Mouse (Mus musculus) lung, postnatal 0 days (tissue): ENCODE results near the gene Eif5a. TPM values are rescaled to one million over a fixed set of nuclear protein-coding genes. Genes with fewer than 3 reads are reported as not detected.

Source experiments
- ATAC-seq: fragments of 200-750 bp; cut with Nextera tagmentation; 2 replicates; pipeline ENCODE4 v1.8.0; 2017; ENCODE audit warnings: moderate library complexity
- DNase-seq: peaks from one replicate; pipeline ENCODE4 v3.0.0-alpha.2; 2016; ENCODE audit warnings: low spot score
- H3K27ac ChIP-seq: fragments of 300-500 bp; sonication (generic); 2 replicates; pipeline ENCODE4 v1.5.1; 2014; ENCODE audit warnings: antibody characterized with exemption, mild to moderate bottlenecking, low read length, mixed read lengths
- H3K27me3 ChIP-seq: fragments of 300-500 bp; sonication (generic); replicated peaks from 2 replicates; pipeline ENCODE4 v1.6.1; 2014; ENCODE audit warnings: low read length, mixed read lengths; ENCODE audit not compliant: insufficient read depth
- H3K36me3 ChIP-seq: fragments of 300-500 bp; sonication (generic); 2 replicates; pipeline ENCODE4 v1.6.1; 2014; ENCODE audit warnings: low read length, mixed read lengths; ENCODE audit not compliant: insufficient read depth
- H3K4me1 ChIP-seq: fragments of 300-500 bp; sonication (generic); 2 replicates; pipeline ENCODE4 v1.6.1; 2014; ENCODE audit warnings: antibody characterized with exemption, low read depth, low read length, mixed read lengths; ENCODE audit not compliant: insufficient read depth
- H3K4me2 ChIP-seq: fragments of 300-500 bp; sonication (generic); replicated peaks from 2 replicates; pipeline ENCODE4 v1.6.1; 2014; ENCODE audit warnings: low read depth, mild to moderate bottlenecking, low read length, moderate library complexity, mixed read lengths
- H3K4me3 ChIP-seq: fragments of 300-500 bp; sonication (generic); 2 replicates; pipeline ENCODE4 v1.5.1; 2014; ENCODE audit warnings: low read depth, low read length
- H3K9ac ChIP-seq: fragments of 300-500 bp; sonication (generic); replicated peaks from 2 replicates; pipeline ENCODE4 v1.6.1; 2014; ENCODE audit warnings: low read depth, mild to moderate bottlenecking
- H3K9me3 ChIP-seq: fragments of 300-500 bp; sonication (generic); 2 replicates; pipeline ENCODE4 v1.6.1; 2016; ENCODE audit warnings: low read length, mixed read lengths
- CTCF ChIP-seq: IDR thresholded peaks from 2 replicates; pipeline ENCODE4 v1.5.1; 2016; ENCODE audit warnings: antibody characterized with exemption, mild to moderate bottlenecking
- EP300 ChIP-seq: IDR thresholded peaks from 2 replicates; pipeline ENCODE4 v1.6.1; 2016; ENCODE audit warnings: antibody characterized with exemption, mild to moderate bottlenecking, control low read depth
- WGBS: fragments of 180-500 bp; shearing (Covaris S2); extraction: QIAGEN DNeasy Blood & Tissue Kit; methylation state at CpG from one replicate; pipeline ENCODE4 v1.1.7; 2014; 5-methylcytosine and 5-hydroxymethylcytosine counted together
- polyA plus RNA-seq: library from polyadenylated mRNA; unstranded; fragments of >200 nt; fragmentation: Nextera tagmentation; extraction: Ambion mirVana; gene quantifications from 2 replicates; pipeline ENCODE4 v1.2.1, GENCODE M21; 2015

Gene Eif5a
- polyA plus RNA-seq, 1 experiment from 2014 or later: 815 TPM

DNA sequence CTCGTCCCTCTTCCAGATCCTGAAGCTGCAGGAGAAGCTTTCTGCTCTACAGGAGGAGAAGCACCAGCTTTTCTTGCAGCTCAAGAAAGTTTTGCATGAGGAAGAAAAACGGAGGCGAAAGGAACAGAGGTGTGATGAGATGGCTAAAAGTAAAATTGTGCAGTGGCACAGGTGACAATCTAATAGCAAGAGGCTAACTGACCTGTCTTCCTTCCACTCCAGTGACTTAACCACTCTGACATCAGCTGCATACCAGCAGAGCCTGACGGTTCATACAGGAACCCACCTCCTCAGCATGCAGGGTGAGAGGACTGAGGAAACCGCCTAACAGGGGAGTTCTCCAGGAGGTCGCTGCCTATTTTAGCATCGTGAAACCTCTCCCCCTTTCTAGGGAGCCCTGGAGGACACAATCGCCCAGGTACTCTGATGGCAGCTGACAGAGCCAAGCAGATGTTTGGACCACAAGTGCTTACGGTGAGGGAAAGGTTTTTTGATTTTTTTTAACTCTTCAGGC lies 6.8 kb downstream of the Eif5a start:
- H3K9ac ChIP-seq: no peak overlapping the region
- no peaks in the 10 kb centered on the region for H3K9me3 ChIP-seq
- H3K4me1 ChIP-seq: peaks cover 16% of the 10 kb centered on the region; the same call in 1 of the 2 replicates
- TF ChIP-seq EP300 (no peak), CTCF (no peak)
- WGBS: 25% methylated on average over 9 of the region's 9 CpGs
- peak overlapping the region; percentile 98 for H3K4me2 ChIP-seq
- DNase-seq (no peak), ATAC-seq (no peak)
- peak overlapping the region; percentile 86; the same call in 1 of the 2 replicates for H3K27ac ChIP-seq
- H3K36me3 ChIP-seq: peaks cover 49% of the 10 kb centered on the region
- peak overlapping the region; percentile 70; the same call in 1 of the 2 replicates for H3K4me3 ChIP-seq
- no peaks in the 10 kb centered on the region for H3K27me3 ChIP-seq

DNA sequence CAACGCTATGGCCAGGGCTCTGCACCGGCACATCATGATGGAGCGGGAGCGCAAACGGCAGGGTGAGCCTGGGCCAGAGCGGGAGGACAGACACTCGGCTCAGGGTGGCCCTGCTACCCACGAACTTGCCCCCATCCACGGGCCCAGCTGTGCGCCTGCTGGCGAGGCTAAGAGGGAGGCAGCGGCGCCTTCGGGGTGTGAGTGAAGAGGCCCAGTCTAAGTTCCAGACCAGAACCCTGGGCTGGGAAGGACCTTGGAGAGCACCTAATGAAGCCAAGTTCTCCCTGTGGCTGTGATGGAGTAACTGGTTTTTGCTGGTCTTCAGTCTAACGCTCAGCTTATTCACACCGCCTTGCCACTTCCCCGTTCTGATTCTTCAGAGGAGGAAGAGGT lies 7.4 kb downstream of the Eif5a start:
- TF ChIP-seq CTCF (no peak), EP300 (no peak)
- H3K4me3 ChIP-seq: peak overlapping the region; percentile 70
- no peaks in the 10 kb centered on the region for H3K27me3 ChIP-seq
- DNase-seq (peak; percentile 41), ATAC-seq (no peak)
- H3K9ac ChIP-seq: peak overlapping the region; percentile 90
- peaks cover 52% of the 10 kb centered on the region for H3K36me3 ChIP-seq
- peaks cover 15% of the 10 kb centered on the region; the same call in 1 of the 2 replicates for H3K4me1 ChIP-seq
- peak overlapping the region; percentile 98 for H3K4me2 ChIP-seq
- 5% methylated on average over 17 of the region's 17 CpGs for WGBS
- H3K9me3 ChIP-seq: no peaks in the 10 kb centered on the region
- H3K27ac ChIP-seq: peak overlapping the region; percentile 86

DNA sequence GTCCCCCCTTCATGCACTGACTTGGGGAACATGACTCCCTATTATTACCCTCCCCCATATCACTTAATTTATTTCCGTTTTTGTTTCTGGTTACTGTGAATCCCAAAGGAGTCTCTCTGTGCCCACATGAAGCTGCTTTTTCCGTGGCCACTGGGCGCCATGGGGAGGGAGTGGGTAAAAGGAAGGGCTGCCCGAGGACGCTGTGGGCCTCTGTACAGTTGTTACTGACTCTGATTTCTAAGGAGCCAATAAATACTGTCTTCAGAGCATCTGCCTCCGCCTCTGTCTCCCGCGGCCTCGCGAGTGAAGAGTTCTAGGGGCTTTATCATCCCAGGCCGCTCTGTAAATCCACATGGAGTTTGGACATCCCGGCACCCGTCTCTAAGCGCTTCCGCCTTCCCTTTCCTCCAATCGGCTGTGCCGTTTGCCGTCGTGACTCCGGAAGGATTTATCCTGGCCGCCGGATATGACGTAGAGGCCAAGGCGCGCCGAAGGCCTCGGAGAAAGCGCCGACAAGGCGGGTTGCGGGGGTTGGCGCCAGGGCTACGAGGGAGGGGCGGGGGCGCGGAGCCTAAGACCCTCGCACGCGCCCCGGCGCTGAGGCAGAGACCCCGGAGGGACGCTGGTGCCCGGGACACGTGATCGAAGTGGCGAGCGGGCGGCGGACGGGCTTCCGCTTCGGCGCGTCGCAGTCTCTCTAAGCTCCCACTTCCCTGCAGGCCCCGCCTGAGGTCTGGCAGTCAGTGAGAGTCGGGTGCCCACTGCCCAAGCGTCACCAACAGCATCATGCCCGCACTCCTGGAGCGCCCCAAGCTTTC lies 8.0 kb downstream of the Eif5a start, which contains the start of gene Gps2:
Gps2 (plus strand) TSS at position 335 of the 818 bp plus-strand sequence.
- ATAC-seq: peak; percentile 87
- TF ChIP-seq EP300 (peak; percentile 78), CTCF (no peak)

DNA sequence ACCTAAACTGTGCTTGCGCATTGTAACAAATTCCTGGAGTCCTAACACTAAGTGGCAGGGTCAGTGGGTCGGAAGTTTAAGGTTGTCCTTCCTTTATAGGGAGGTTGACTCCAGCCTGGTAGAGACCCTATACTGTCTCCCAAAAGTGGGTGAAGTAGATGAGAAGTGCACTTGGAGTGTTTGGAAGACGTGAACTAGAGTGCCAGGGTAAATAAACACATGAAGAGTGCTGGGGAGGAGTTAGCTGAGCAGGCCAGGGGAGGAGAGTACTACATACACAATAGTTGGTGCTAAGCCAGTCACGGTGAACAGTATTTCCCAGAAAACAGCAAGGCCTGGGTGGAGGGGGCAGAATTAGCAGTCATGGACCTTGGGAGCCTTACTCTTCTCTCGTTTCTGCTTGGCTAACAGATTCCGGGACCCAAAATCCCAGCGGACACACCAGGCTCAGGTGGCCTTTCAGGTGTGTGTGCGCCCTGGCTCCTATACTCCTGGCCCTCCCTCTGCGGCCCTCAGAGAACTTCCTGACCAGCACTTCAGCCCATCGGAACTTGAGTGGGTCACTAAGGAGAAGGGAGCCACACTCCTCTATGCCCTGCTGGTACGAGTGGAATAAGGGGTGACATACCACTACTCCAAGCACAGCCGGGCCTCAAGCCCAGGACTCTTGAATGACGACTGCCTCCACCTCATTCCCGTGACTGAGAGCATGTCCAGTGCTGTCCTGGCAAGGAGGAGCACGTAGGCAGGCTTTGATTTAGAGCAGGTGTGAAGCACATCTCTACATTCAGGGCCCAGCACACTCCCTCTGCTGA lies 8.8 kb downstream of the Eif5a start:
- Histone ChIP-seq H3K4me1 (peaks cover 9% of the 10 kb centered on the region; the same call in 1 of the 2 replicates), H3K27me3 (no peaks in the 10 kb centered on the region), H3K9ac (no peak overlapping the region), H3K36me3 (peaks cover 55% of the 10 kb centered on the region), H3K4me3 (no peak overlapping the region; the same call in 1 of the 2 replicates), H3K9me3 (no peaks in the 10 kb centered on the region), H3K27ac (peak overlapping the region; percentile 86), H3K4me2 (peak overlapping the region; percentile 98)
- no peak for TF ChIP-seq CTCF
- 0 out of 2 replicates have a peak, but pooled peaks have one; percentile 62 for TF ChIP-seq EP300
- ATAC-seq: peak; percentile 83
- WGBS: 52% methylated on average over 15 of the region's 15 CpGs
- peak; percentile 87 for DNase-seq

More for the DNA sequence above, 8.0 kb downstream of the Eif5a start, which contains the start of gene Gps2:
- H3K4me3 ChIP-seq: peak within 1 kb of the TSS; percentile 70
- no peaks in the 10 kb centered on the region for H3K9me3 ChIP-seq
- H3K4me1 ChIP-seq: peaks cover 10% of the 10 kb centered on the region; the same call in 1 of the 2 replicates
- peaks cover 55% of the 10 kb centered on the region for H3K36me3 ChIP-seq
- 1% methylated on average over 60 of the region's 61 CpGs for WGBS
- no peaks in the 10 kb centered on the region for H3K27me3 ChIP-seq
- peak; percentile 98 for DNase-seq
- peak within 1 kb of the TSS; percentile 90 for H3K9ac ChIP-seq
- peak within 1 kb of the TSS; percentile 98 for H3K4me2 ChIP-seq
- H3K27ac ChIP-seq: peak within 1 kb of the TSS; percentile 86

DNA sequence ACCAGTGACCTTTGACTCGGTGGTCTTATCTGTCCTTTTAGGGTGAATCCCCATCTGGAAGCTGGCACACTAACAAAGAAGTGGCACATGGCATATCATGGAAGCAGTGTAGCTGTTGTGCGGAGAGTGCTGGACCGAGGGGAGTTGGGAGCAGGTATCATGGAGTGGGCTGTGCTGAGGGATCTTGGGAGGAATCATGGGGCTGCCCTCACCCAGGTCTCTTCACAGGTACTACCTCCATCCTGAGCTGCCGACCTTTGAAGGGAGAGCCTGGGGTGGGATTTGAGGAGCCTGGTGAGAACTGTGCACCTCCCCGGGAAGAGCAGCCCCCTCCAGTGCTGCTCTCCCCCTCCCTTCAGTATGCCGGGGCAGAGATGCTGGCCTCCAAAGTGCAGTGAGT lies 10.1 kb downstream of the Eif5a start:
- no peak for ATAC-seq
- H3K4me2 ChIP-seq: no peak overlapping the region
- no peaks in the 10 kb centered on the region for H3K9me3 ChIP-seq
- peaks cover 55% of the 10 kb centered on the region for H3K36me3 ChIP-seq
- no peak overlapping the region for H3K9ac ChIP-seq
- DNase-seq: no peak
- TF ChIP-seq EP300 (no peak), CTCF (no peak)
- no peaks in the 10 kb centered on the region for H3K27me3 ChIP-seq
- peaks cover 9% of the 10 kb centered on the region; the same call in 1 of the 2 replicates for H3K4me1 ChIP-seq
- no peak overlapping the region for H3K27ac ChIP-seq
- 85% methylated on average over 5 of the region's 6 CpGs for WGBS
- no peak overlapping the region for H3K4me3 ChIP-seq
